Mouse (Mus musculus) kidney, postnatal 14 days (tissue): ENCODE measurements around the gene Ccdc152.
"Not testable (repeated sequence)": the region's sequence is repeated elsewhere in the genome, so short reads cannot be mapped to it uniquely, and the experiment has no call there.

ENCODE experiments used
- DNase-seq: peaks from one replicate; pipeline ENCODE4 v3.0.0; 2022; ENCODE audit warnings: mixed read lengths

The Ccdc152 gene

DNA sequence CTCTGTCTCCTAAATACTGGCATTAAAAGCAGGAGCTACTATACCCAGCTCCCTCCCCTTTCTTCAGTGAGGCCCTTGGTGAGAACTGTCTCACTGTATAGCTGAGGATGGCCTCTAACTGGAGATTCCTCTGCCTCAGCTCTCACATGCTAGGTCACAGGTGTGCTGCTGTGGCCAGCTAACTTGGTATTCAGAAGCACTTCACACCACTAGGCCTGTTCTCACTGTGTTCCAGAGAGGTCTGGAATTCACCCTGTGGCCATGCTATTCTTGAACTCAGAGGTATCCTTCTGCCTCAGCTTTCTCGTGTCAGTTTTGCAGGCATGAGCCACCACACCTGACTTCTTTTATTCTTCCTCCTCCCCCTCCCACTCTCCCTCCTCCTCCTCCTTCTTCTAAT, 30.1 kb downstream of the Ccdc152 start:
- no peak for DNase-seq

DNA sequence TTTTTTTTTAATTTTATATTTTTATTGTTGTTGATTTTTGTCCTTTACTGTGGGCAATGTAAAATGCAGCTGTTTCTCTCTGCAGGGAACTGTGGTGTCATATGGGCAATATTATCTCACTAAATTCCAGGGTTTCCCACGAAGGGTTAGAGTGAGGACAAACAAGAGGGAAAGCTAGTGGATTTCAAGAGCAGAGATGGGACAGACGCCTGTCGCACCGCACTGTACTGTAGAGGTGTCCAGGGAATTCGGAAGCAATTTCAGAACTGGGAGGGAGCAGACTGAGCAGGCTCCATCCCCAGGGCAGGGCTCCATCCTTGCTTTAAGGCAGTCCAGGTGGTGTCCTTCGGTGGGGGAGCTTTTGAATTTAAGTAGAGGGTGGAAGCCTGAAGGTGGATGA, 32.1 kb downstream of the Ccdc152 start:
- DNase-seq = peak; percentile 36

DNA sequence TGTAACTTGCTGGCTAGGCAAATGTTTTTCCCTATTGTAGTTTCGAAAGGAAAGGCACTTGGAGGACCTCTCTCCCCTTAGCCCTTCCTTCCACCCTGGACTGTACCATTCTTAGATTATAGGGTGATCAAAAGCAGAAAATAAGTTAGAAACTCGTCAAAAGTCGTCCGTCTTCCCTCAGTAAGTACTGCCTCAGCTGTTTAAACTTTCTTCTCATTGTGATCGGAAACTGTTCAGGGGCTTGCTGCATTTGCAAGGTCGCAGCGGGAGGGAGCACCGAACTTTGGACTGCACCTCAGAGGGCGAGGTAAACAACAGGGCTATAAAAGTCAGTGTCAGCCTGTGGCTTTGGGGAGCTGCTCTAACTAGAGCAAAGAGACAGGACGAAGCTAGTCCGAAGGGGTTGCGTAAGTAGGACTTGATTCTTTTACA, 32.7 kb downstream of the Ccdc152 start:
- peak; percentile 91 for DNase-seq

DNA sequence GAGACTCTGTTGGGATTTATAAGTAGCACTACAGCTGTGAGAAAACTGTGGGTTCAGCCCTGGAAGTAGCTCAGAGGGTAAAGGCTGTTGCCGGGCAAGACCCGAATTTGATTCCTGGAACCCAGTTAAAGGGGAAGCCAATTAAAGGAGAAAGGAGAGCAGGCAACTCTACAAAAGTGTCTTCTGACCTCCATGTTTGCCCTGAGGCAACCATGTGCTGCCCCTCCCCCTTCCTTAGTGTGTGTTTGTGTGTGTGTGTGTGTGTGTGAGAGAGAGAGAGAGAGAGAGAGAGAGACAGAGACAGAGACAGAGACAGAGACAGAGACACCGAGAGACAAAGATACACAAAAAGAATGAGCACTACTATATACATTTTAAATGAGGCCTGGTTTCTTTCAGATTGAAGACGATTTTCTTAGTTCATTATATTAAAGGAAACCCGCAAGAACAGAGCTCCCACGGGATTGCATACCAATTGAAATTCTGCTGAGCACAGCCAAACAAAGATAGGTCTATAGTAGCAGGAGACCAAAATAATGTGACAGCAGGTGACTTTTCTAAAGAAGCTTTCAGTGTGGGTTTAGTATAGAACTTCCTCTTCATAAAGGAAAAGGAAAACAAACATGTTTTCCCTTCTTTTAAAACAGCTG, 33.2 kb downstream of the Ccdc152 start:
- DNase-seq = peak; percentile 40

DNA sequence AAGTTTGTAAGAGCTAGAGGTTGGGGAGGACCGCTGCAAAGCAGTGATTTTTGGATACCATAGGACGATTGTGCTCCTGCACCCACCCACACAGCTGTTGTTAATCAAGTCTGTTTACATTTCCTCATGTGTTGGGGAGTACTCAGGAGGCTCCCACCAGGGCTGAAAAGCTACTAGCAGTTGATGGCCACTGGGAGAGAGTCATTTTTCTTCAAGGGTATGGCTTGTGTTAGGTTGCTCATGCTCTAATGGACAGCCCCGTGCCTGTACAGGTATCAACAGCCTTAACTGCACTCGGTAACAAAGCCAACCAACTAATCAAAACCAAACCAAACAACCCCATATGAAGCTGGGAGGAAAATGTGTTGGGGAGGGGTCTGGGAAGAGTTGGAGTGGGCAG, 33.8 kb downstream of the Ccdc152 start:
- no peak for DNase-seq

DNA sequence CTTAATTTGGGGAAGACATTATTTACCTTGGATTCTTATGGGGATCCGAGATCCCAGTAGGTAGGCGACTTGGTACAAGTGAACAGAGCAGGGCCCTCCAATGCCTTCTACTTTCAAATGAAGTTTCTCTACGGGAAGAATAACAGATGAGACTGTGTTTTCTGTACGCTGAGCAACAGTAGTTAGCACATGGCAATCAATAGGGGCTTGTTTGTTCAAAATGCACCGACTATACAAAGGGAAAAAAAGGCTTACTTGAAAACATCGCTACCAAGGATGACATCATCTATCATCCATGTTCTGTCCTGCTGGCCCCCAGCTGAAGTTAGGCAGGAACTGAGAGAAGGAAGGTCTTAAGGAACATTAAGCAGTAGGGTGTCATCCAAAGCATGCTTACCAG, 35.1 kb downstream of the Ccdc152 start, which contains the start of gene Selenop:
Gene Selenop, plus strand, starts transcription at position 301 of the 400 bp plus-strand sequence.
- no peak for DNase-seq

DNA sequence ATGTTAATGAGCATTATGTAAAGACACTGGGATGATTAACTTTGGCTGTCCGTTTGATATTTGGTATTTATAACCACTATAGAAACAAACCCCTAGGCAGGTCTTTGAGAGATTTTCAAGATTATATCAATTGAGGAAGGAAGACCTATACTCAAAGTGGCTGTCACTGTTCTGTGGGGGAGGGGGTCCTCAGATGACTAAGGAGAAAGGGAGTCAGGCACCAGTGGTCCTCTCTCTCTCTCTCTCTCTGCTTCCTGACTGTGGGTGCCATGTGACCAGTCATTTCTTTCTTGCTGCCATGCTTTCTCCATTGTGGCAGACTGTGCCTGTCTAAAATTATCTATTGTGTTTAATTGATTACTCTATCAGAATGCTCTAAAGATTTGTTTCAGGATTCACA, 38.5 kb downstream of the Ccdc152 start:
- no peak for DNase-seq

DNA sequence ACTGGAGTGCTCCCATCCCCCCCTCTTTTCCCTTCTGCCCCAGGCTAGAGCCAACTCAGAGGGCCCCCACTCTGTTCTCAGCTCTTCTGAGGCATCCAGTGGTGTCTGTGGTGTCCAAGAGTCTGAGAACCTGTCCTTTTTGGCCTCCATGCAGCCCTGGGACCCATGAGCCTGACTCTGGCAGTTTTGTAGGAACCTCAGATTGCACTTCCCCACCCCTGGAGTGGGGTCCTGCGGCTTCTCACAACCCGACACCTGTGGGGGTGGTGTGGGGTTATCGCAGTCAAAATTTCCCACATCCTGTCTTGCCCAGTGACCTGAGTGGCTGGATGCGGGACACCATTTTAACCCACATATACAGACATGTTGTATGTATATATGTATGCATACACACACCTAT, 39.0 kb downstream of the Ccdc152 start:
- no peak for DNase-seq

DNA sequence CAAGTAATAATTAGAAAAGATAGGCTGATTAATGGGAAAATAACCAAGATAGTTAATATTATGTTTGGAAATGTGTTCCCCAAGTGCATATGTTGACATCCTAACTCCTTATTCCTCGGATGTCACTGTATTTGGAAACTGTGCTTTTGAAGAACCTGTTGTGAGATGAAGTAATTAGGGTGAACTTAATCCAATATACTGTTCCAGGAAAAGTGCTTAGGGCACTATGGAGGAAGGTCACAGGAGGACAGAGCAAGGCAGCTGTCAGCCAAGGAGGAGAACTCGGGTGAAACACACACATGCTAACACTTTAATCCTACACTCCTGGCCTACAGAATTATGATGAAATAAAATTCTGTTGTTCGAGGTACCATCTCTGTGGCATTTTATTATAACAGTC, 40.4 kb downstream of the Ccdc152 start:
- no peak for DNase-seq

DNA sequence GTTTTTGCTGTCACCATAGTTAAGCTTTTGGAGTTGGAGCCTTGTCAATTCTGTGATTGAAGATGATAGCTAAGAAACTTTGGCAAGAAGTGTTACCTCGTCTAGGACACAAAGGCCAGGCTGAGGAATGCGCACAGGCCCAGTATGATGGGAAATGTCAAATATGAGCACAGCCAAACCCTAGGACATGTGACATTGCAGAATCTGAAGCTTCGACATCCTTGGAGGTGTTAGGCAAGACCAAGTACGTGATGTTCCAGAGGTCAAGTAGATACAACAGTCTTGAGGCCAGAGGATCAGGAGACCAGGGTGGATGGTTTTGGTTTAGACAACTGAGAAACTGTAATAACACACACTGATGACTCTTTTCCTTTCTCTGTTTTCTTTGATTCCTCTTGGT, 43.0 kb downstream of the Ccdc152 start:
- no peak for DNase-seq

DNA sequence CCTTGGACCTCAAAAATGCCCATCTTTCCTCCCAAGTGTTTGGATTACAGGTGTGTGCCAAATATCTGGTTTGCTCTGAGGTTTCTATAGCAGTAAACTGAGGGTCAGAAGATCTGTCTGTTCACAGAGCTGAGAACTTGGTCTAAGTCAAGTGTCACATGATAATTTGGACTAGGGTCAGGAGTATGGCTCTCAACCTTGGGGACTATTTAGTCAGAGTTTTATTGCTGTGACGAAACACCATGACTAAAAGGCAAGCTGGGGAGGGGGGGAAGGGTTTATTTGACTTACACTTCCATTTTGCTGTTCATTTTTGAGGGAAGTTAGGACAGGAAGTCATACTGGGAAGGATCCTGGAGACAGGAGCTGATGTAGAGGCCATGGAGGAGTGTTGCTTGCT, 44.3 kb downstream of the Ccdc152 start:
- DNase-seq = no peak

DNA sequence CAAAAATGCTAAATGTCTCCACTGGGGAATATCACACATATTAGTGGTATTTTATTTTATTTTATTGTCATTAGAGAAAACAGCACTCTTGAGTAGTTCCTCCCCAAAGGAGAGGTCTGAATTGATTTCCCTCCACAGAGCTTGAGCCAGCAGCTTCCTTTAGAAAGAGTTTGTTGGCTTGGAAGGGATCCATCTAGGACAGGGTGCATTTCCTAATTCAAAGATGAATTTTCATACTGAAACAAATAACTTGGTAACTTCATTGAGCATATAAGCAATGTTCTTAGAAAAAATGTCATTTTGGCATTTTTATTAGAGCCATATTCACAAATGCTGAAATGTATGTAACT, 51.6 kb downstream of the Ccdc152 start:
- no peak for DNase-seq

DNA sequence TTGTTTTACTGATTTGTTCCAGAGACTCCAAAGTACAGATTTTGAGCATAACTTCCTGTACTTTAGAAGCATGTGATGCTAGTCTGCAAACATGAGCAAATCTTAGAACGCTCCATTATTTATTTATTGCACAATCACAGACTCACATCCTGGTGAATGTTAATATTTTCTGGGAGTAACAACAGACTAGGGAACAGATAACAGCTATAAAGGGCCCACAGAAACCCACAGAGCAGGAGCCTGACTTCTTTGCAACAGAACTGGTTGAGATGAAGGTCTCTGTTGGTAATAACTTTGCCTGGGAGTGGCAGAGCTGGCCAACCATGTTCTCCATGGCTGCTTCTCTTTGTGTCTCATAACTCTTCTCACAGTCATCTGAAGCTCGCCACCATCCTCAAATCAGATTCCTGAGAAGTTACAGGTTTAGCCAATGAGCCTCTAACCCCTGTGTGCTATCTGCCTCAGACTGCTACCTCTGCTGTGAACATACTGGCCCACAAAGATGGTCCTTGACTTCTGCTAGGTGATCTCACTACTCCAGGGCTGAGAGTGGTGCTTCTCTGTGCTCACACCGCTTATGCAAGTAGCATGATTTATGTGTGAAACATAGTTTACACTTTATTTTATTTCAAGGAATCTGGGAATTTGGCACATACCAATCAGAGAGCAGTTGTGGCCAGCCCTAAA, 52.2 kb downstream of the Ccdc152 start:
- DNase-seq = no peak

DNA sequence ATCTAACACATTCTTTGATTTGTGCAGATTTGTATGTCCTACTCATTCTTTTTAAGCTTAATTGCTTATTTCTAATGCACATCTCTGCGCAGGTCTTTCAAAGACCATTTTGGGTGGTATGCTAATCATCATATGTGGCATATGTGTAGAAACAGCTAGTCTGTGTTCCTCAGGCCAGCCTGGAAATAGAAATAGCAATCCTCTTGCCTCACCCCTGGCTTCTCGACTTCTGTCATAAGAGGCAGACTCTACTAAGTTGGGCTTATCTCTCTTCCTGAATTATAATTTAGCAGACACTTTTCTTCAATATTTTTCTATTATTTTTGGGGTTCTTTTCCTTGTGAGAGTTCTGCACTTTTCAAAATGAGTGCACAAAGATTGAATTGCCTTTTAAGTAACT, 52.7 kb downstream of the Ccdc152 start:
- no peak for DNase-seq

DNA sequence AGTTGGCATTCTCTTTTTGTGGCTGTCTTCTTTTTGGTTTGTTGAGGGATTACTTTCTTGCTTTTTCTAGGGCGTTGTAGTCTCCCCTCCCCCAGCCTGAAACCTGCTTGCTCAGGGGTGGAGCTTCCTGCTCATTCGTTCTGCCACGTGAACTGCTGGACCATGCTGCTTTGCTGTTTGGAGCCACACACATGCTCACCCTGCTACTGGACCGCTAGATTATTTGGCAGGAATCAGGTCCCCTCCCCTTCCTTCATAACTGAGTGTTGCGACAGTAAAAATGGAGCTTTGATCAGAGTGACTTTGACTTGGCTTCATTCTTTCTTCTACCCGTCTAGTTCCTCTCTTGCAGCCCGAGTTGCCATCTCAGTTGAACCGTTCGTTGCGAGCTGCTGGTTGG, 58.3 kb downstream of the Ccdc152 start:
- not testable (repeated sequence) for DNase-seq

DNA sequence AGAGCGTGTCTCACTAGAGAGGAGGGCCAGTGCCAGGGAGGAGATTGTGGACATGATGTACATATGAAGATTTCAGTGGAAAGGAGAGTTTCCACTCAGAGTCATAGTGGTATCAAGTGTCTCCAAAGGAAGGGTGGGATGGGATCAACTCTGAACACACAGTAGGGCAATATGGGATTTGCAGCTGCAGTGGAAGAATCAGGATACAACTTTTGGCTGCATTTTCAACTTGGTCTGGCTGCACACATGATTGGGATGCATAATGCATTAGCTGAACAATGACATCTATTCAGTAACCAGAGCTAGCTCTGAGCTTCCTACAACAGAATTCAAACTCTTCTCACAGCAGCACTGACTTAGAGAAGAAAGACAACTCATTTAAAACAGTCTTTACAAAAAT, 65.4 kb downstream of the Ccdc152 start:
- no peak for DNase-seq

DNA sequence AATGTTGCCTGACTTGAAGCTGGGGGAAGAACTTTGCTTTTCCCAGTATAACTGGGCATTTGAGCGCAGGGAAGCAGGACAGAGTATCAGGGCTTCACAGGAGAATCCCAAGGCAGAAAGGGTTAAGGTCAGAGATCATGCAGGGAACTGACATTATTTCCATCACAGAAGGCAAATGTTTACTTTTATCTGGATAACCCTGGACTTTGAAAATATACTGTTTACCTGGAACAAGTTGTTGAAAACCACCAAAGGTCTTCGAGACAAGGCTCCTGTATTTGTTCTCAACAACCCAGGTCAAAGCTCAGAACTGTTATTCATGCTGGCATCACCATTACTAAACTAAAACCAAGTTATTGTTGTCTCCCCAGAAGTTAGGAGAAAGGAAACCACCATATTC, 67.0 kb downstream of the Ccdc152 start:
- no peak for DNase-seq

DNA sequence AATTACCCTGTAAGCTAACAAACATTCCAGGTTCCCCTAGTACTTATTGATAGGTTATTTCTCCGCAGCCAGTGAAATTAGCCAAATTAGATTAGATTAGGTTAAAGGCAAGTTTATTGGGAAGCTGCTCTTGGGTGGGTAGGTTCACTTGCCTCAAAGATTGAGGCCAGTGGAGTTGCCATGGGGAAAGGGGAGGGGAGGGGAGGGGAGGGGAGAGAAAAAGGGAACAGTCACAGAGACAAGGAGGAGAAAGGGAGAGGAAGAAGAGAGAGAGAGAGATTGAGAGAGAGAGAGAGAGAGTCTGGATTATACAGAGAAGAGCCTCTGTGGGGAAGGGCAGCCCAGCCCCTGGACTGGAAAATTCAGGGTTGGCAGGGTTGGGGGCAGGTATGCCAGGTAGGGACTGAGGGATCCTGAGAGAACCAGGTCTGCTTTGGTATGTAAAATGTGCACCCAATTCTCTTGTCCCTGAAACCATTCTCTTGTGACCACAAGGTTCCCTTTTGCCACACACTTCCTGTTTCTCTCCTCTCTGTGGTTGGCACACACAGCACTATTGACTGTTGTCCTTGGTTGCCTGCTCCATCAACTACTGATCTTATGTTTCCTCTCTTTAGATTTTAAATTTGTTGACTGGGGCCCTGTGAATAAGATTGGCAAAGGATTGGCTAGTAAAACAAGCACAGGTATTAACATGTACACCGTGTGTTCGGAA, 69.3 kb downstream of the Ccdc152 start:
- DNase-seq = no peak

DNA sequence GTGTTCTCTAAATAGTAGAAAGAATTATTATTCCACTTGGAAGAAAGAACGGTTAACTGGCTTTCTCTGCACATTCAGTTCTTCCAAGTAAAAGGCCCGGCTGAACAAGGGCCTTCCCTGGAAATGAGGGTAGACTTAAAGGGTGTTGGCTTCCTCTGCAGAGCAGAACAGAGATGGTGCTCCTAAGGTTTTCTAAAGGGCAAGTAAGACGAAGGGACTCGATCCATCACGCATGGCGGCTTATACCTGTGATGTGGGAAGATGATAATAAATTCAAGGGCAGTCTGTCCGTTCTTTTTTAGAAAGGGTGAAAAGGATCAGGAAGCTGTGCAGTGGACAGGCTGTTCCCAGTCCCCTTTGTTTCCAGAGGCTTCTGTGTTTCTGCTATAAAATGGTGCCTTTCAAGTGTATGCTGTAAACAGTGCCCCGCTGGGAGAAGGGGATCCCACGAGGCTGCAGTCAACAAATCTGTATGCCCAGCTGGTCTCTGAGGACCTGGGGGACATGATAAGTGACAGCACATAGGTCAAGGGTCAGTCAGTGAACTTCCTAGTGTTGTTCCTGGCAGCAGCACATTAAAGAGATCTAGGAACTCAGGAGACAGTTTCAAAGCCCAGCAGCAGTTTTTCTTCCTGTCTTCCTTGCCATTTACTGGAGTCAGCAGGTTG, 71.0 kb downstream of the Ccdc152 start:
- peak; percentile 68 for DNase-seq

DNA sequence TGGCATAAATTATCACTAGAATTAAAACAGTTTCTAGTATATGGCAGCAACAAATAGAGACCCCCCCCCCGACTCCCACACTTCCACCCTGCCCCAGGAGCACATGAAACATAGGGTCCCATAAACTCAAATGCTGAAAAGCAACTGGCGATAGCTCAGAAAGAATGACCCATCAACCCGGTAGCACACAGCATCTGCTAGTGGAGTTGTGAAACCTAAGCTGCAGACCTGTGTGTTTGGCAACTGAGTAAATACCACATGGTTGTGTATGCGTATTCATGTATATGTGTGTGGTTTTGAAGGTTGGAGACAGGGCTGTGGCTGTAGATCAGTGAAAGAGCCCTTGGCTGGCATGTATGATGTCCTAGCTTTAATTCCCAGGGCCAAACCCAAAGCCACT, 72.3 kb downstream of the Ccdc152 start:
- DNase-seq = no peak
